ENCODE assay signal across 29 mouse cellular contexts in genomic region chr14:106179102-106179727, GRCm38 (mm10).
DNase-seq lines count a peak whose midpoint lies in the region; ATAC-seq and TF ChIP-seq lines count a peak whose summit lies in the region.
"Had no signal": no experiment of that assay in that cellular context is flagged by ENCODE, and none has a peak within 500 bp of the region (broad histone marks: within the 10 kb centered on the region; RNA-seq: fewer than 3 reads in every experiment).

No protein-coding gene starts in this region.

- ATAC-seq in lung, embryonic 15.5 days (ENCODE audit: borderline replicate concordance, extremely low read depth, low FRiP score, low TSS enrichment), result peak; percentile 35; the same call in 1 of the 2 replicates
- ATAC-seq in liver, postnatal 0 days, result no peak
- ATAC-seq in kidney, embryonic 14.5 days (ENCODE audit: low FRiP score, low TSS enrichment), result no peak
- ATAC-seq: forebrain, embryonic 13.5 days; midbrain, embryonic 13.5 days; Patski had no signal

- DNase-seq in gastrocnemius, adult 2 months, result no peak
- DNase-seq in gastrocnemius, adult 8-10 months (ENCODE audit: low spot score in 2 of 2), result no peak
- no peak for DNase-seq in lung, postnatal 14 days
- no peak for DNase-seq in liver, postnatal 0 days
- no peak for DNase-seq in layer of hippocampus, postnatal 25 days (ENCODE audit: extremely low spot score in 1 of 2, low spot score in 1 of 2)
- DNase-seq: adrenal gland, postnatal 36 days; cerebellum, adult 11-12 months; cerebellum, postnatal 10 days; embryo, embryonic 11 days; gastrocnemius, postnatal 10 days; heart, postnatal 10 days; kidney, adult 18-20 months; kidney, postnatal 14 days; layer of hippocampus, postnatal 36 days; lung, postnatal 36 days; right cerebral cortex, postnatal 14 days; thymus, adult 2 months; thymus, postnatal 4 days had no signal

- H3K27me3 ChIP-seq in lung, embryonic 15.5 days, result no peaks in the 10 kb centered on the region
- no peaks in the 10 kb centered on the region for H3K27me3 ChIP-seq in liver, postnatal 0 days (ENCODE audit: insufficient read depth, low read length)
- H3K27me3 ChIP-seq in kidney, embryonic 14.5 days (ENCODE audit: control insufficient read depth, insufficient read depth, low read length), result no peaks in the 10 kb centered on the region
- H3K27me3 ChIP-seq: embryonic facial prominence, embryonic 13.5 days; forebrain, embryonic 13.5 days; heart, embryonic 12.5 days; hindbrain, embryonic 12.5 days; liver, embryonic 15.5 days; midbrain, embryonic 13.5 days had no signal

- intact Hi-C loops in gastrocnemius, adult 2 months (cut with DNase I), result no loop called here

- 27% methylated on average over 8 of the region's 8 CpGs for WGBS in lung, embryonic 15.5 days
- WGBS in liver, postnatal 0 days (ENCODE audit: insufficient replicate concordance), result 40% methylated on average over 8 of the region's 8 CpGs
- 43% methylated on average over 8 of the region's 8 CpGs for WGBS in kidney, embryonic 14.5 days

- TF ChIP-seq CTCF in gastrocnemius, adult 2 months (IDR thresholded peaks at IDR 0.05), result no peak
- no peak for TF ChIP-seq CTCF in liver, postnatal 0 days (IDR thresholded peaks at IDR 0.05; ENCODE audit: low read depth)

- peak overlapping the region; percentile 6; the same call in 1 of the 2 replicates for H3K27ac ChIP-seq in gastrocnemius, adult 2 months
- no peak overlapping the region for H3K27ac ChIP-seq in lung, embryonic 15.5 days
- H3K27ac ChIP-seq in liver, postnatal 0 days (ENCODE audit: low read depth), result no peak overlapping the region
- no peak overlapping the region for H3K27ac ChIP-seq in kidney, embryonic 14.5 days (ENCODE audit: low read depth, low read length)
- H3K27ac ChIP-seq: embryonic facial prominence, embryonic 13.5 days; forebrain, embryonic 13.5 days; hindbrain, embryonic 12.5 days; liver, embryonic 15.5 days; midbrain, embryonic 13.5 days; stomach, postnatal 0 days had no signal

- no peaks in the 10 kb centered on the region for H3K36me3 ChIP-seq in lung, embryonic 15.5 days
- H3K36me3 ChIP-seq in liver, postnatal 0 days (replicated peaks; ENCODE audit: insufficient read depth, low read length), result no peaks in the 10 kb centered on the region
- no peaks in the 10 kb centered on the region for H3K36me3 ChIP-seq in kidney, embryonic 14.5 days (ENCODE audit: control insufficient read depth, insufficient read depth, low read length)
- H3K36me3 ChIP-seq: embryonic facial prominence, embryonic 13.5 days; heart, embryonic 12.5 days; hindbrain, embryonic 12.5 days; liver, embryonic 15.5 days; midbrain, embryonic 13.5 days had no signal

- H3K4me1 ChIP-seq in lung, embryonic 15.5 days, result 0 out of 2 replicates have a peak, but pooled peaks cover 3% of the 10 kb centered on the region
- H3K4me1 ChIP-seq in liver, postnatal 0 days (ENCODE audit: insufficient read depth), result no peaks in the 10 kb centered on the region
- H3K4me1 ChIP-seq in kidney, embryonic 14.5 days (ENCODE audit: control insufficient read depth, insufficient read depth, low read length), result no peaks in the 10 kb centered on the region
- H3K4me1 ChIP-seq: embryonic facial prominence, embryonic 13.5 days; forebrain, embryonic 13.5 days; heart, embryonic 12.5 days; hindbrain, embryonic 12.5 days; liver, embryonic 15.5 days; midbrain, embryonic 13.5 days had no signal

- TF ChIP-seq EP300 in liver, postnatal 0 days (IDR thresholded peaks at IDR 0.05; ENCODE audit: low read depth), result peak; percentile 48; the same call in 1 of the 2 replicates

- no peak overlapping the region for H3K4me3 ChIP-seq in gastrocnemius, adult 2 months
- no peak overlapping the region for H3K4me3 ChIP-seq in lung, embryonic 15.5 days
- H3K4me3 ChIP-seq in liver, postnatal 0 days (ENCODE audit: low read depth, low read length), result no peak overlapping the region
- no peak overlapping the region for H3K4me3 ChIP-seq in kidney, embryonic 14.5 days (ENCODE audit: low read length)
- H3K4me3 ChIP-seq: embryonic facial prominence, embryonic 13.5 days; erythroblast, embryonic 14.5 days; forebrain, embryonic 13.5 days; heart, embryonic 12.5 days; hindbrain, embryonic 12.5 days; liver, embryonic 15.5 days; midbrain, embryonic 13.5 days had no signal

- H3K4me2 ChIP-seq in lung, embryonic 15.5 days, result no peak overlapping the region
- H3K4me2 ChIP-seq in liver, postnatal 0 days (ENCODE audit: low read depth, low read length), result no peak overlapping the region
- H3K4me2 ChIP-seq in kidney, embryonic 14.5 days (replicated peaks; ENCODE audit: low read depth, low read length), result no peak overlapping the region
- H3K4me2 ChIP-seq: embryonic facial prominence, embryonic 13.5 days; forebrain, embryonic 13.5 days; heart, embryonic 12.5 days; hindbrain, embryonic 12.5 days; liver, embryonic 15.5 days; midbrain, embryonic 13.5 days had no signal

- H3K9me3 ChIP-seq in lung, embryonic 15.5 days, result no peaks in the 10 kb centered on the region
- H3K9me3 ChIP-seq in liver, postnatal 0 days (ENCODE audit: low read length), result no peaks in the 10 kb centered on the region
- no peaks in the 10 kb centered on the region for H3K9me3 ChIP-seq in kidney, embryonic 14.5 days (ENCODE audit: control insufficient read depth, low read length)
- H3K9me3 ChIP-seq: embryonic facial prominence, embryonic 13.5 days; forebrain, embryonic 13.5 days; heart, embryonic 12.5 days; hindbrain, embryonic 12.5 days; liver, embryonic 15.5 days; midbrain, embryonic 13.5 days had no signal

- H3K9ac ChIP-seq in lung, embryonic 15.5 days, result no peak overlapping the region
- no peak overlapping the region for H3K9ac ChIP-seq in liver, postnatal 0 days (replicated peaks)
- H3K9ac ChIP-seq in kidney, embryonic 14.5 days (ENCODE audit: low read depth, low read length), result no peak overlapping the region
- H3K9ac ChIP-seq: embryonic facial prominence, embryonic 13.5 days; forebrain, embryonic 13.5 days; heart, embryonic 12.5 days; hindbrain, embryonic 12.5 days; liver, embryonic 15.5 days; midbrain, embryonic 13.5 days had no signal
